Mouse (Mus musculus) left cerebral cortex, adult 8-10 months (tissue): ENCODE data around the gene Zfp879. TPM values are rescaled to one million over a fixed set of nuclear protein-coding genes. Genes with fewer than 3 reads are reported as not detected.

Experiments used
- DNase-seq, 2 experiments: peaks; one replicate each; pipeline ENCODE4 v3.0.0; 2022; ENCODE audit warnings: low spot score in 2 of 2
- total RNA-seq, 4 experiments: library from RNA; stranded (reverse); gene quantifications; 2 replicates each; pipeline ENCODE4 v1.2.4; 2022

Gene Zfp879
- 1 to 10 TPM; 3.0 to 3.5 (median 3.2) TPM for total RNA-seq

DNA sequence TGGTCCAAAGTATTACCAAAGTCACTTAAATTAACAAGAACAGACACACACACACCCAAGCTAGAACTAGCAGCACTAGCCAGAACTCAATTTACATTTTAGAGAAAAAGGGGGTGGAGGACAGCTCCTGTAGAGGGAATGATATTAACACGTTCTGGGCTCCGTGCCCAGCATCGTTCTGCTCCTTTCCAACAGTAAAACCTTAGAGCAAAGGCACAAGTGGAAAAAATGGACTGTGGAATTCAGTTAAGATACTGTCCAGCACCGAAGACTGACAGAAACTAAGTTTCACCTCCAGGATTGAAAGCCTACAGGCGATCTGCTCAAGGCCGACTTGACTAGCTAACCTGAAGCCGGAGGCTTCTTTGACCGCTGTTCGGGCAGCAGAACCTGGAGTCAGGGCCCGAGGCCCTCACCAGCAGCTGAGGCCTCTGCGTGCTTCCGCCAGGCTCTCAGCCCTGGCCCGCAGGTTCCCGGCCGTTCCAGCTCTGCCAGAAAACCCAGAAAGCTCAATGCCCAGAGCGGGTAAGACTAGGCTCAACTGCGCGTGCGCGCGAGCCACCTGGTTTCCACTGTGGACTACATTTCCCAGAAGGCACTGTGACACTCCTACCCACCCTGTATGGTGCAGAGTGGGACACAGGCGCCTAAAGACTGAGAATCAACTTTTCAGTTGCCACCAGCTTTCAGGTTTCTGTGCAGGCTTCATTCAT is at the start of gene Zfp879:
Gene Zfp879, minus strand, starts transcription at position 530 of the 713 bp plus-strand sequence.
- peak; percentile 94 to 97 for DNase-seq

- DNase-seq, result peak; percentile 87 to 95
Observed at GRCm38 (mm10) chr11:50887390-50888128, 46.2 kb upstream of the Zfp879 start, which contains the start of gene Zfp454. Gene Zfp454 (minus strand): TSS chr11:50887651.

- no peak for DNase-seq
Observed at GRCm38 (mm10) chr11:50886933-50887293, 45.6 kb upstream of the Zfp879 start.

- DNase-seq, result peak in 1 of 2 experiments; percentile 25
Observed at GRCm38 (mm10) chr11:50886231-50886932, 45.0 kb upstream of the Zfp879 start.

- DNase-seq, result no peak
Observed at GRCm38 (mm10) chr11:50883756-50884155, 42.4 kb upstream of the Zfp879 start.

DNA sequence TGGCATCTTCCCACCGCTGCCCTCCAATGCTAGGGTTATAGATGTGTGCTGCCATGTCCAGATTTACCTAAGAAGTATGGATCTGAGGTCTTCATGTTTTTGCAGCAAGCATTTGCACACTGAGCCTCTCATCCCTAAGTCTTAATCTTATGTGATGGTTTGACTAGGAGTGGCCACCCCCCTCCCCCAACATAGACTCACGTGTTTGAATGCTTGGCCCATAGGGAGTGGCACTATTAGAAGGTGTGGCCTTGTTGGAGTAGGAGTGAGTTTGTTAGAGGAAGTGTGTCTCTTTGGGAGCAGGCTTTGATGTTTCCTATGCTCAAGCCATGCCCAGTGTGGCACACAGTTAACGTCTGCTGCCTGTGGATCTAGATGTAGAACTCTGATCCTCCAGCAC is 37.3 kb upstream of the Zfp879 start:
- no peak for DNase-seq

DNA sequence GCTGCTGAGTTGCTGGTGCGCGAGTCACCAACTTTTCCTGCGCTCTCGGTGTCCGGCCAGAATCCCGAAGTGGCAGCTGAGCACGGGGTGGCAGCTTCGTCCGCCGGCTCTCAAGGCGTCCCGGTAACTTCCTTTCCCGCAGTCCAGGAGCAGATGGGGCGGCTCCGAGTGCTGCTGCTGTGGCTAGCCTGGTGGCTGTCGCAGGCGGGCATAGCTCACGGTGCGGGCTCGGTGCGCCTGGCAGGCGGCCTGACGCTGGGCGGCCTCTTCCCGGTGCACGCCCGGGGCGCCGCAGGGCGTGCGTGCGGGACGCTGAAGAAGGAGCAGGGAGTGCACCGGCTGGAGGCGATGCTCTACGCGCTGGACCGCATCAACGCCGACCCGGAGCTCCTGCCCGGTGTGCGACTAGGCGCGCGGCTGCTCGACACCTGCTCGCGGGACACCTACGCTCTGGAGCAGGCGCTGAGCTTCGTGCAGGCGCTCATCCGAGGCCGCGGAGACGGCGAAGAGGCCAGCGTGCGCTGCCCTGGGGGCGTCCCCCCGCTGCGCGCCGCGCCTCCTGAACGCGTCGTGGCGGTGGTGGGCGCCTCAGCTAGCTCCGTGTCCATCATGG is 9.7 kb upstream of the Zfp879 start:
- no peak for DNase-seq

DNA sequence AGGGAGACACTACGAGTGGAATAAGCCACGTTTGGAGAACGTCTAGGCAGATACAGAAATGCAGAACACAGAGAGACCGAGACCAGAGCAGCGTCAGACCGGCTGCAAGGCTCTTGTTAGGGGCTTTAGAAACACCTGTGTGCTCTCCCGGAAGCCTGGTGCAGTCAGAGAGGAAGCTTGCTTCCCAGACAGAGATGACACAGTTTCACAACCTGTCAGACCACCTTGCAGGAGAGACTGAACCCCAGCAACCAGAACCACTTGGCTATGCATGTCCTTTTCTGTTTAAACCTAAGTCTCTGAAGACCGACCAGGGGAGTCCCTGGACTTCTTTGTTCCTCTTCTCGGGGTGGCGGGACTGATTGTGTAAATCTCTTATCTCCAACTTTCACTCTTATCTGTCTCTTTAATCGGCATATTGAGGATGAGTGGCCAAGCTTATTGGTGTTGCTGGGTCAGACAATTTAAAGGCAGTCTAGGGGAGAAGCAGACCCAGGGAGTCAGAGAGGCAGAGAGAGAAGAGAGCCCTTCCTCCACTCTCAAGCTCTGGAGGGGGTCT is 8.9 kb upstream of the Zfp879 start, which contains the start of gene Grm6:
Gene Grm6, plus strand, starts transcription at position 509 of the 559 bp plus-strand sequence.
- no peak for DNase-seq

GRCm38 (mm10) chr11:50849310-50849709 is 8.0 kb upstream of the Zfp879 start:
- DNase-seq, result no peak

GRCm38 (mm10) chr11:50848520-50849137 is 7.3 kb upstream of the Zfp879 start:
- no peak for DNase-seq

DNA sequence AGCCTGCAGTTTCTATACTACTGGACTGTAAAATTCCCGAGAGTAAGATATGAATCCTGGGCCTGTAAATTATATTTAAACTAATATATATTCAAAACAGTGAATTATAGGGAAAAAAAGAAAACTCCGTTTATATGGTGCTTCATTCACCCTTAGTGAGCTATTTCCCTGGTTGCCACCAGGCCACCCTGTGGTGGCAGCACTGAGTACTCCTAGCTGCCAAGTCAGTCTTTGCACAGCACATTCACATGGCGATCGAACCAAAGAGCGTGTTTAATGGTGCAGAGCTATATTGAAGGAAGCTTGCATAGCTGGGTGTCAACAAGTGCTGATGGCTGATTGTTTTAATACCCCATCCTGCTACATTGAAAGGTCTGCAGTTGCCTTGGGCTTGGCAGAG is 5.7 kb upstream of the Zfp879 start:
- no peak for DNase-seq

GRCm38 (mm10) chr11:50845951-50846350 is 4.6 kb upstream of the Zfp879 start:
- DNase-seq, result no peak

DNA sequence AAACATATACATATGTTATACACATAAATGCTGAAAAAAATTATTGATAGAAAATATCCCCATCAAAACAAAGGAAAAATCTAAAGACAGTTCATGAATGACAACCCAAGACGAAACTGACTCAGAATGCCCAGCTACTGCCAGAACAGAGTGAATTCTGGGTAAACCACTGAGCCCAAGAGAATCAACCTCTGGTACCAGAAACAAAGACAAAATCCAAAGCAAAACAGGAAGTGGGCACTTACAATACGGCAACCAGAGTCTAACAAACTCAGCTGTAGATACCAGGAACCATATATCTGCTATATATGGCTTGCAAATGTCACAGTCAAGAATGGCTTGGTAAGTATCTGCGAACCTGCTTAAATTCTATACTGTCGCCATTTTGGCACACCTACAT is 5.6 kb downstream of the Zfp879 start:
- no peak for DNase-seq

GRCm38 (mm10) chr11:50827010-50827953 is 14.1 kb downstream of the Zfp879 start, which contains the start of gene Zfp354c:
Gene Zfp354c (minus strand): TSS chr11:50827724.
- peak; percentile 76 for DNase-seq

DNA sequence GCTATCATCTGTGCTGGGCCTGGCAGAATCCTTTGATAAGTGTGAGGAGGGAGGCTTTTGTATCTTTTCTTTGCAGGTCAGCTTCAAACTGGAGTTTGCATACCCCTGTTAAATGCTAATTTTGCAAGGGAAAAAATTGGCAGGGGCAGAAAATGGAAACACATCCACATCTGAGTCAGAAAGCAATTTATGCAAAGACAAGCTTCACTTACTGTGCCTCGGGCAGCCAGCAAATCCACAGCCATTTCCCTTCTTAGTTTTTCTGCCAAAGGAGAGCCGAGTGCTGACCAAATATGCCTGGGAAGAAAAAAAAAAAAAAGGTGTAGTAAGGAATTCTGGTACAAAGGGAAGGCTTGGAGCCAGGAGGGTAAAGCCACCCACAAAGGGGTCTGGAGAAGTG is 15.1 kb downstream of the Zfp879 start:
- no peak for DNase-seq

GRCm38 (mm10) chr11:50814233-50814632 is 27.1 kb downstream of the Zfp879 start:
- DNase-seq, result no peak

DNA sequence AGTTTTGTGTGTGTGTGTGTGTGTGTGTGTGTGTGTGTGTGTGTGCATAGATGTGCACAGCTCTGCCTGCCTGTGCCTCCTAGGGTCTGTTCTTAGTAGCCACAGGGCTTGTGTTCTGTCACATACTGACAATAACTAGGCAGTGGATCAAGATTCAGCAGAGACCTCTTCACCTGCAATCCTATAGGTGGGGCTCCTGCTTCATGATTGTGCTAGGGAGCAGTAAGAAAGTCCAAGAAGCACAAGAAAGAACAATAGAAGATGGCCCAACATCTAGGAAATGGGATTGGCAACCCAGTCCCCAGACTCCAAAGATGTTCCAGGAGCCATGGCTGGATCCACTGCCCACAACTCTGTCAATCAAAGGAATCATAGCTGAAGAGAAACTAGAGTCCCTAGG is 42.5 kb downstream of the Zfp879 start:
- DNase-seq, result no peak

- no peak for DNase-seq
Observed at GRCm38 (mm10) chr11:50797674-50798073, 43.7 kb downstream of the Zfp879 start.
